Mouse (Mus musculus): Measurements from ENCODE around the gene Anapc15.

Anapc15 gene

GRCm38 (mm10) chr7:101863415-101863814, at the start of gene Anapc15:
TSS of gene Anapc15 (plus strand) at chr7:101863715.
- DNase-seq (ENCODE audit: low spot score) = no peak

GRCm38 (mm10) chr7:101817861-101818401, 45.6 kb upstream of the Anapc15 start, which contains the start of gene Phox2a:
TSS of gene Phox2a (plus strand) at chr7:101818313.
- peak; percentile 93 for DNase-seq (ENCODE audit: low spot score)

DNA sequence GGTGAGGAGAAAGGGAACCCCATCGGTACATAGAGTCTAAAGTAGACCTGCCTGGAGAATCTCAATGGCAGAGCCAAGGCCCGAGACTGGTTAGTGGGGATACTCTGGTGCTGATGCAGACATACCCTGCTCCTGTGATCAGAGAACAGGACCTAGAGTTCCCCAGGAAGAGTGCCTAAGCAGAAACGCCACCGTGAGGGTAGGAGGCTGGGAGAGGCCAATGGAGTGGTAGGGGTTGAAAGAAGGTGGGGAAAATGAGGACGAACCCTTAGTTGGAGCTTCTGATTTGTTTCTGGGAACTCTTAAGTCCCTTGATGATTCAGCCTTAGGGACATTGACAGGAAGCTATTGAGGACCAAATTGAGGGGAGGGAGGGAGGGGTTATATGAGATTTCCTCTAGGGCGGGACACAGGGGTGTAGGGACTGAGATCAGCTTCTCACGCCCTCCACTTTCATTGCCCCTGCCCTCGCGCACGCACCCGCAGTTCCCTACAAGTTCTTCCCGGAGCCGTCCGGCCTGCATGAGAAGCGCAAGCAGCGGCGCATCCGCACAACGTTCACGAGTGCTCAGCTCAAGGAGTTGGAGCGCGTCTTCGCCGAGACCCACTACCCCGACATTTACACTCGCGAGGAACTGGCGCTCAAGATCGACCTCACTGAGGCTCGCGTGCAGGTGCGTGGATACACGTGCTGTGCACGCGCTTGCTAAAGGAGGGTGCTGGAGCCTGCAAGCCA, 43.1 kb upstream of the Anapc15 start:
- DNase-seq (ENCODE audit: low spot score) = peak; percentile 62

GRCm38 (mm10) chr7:101821571-101822501, 41.7 kb upstream of the Anapc15 start:
- DNase-seq (ENCODE audit: low spot score) = peak; percentile 87

DNA sequence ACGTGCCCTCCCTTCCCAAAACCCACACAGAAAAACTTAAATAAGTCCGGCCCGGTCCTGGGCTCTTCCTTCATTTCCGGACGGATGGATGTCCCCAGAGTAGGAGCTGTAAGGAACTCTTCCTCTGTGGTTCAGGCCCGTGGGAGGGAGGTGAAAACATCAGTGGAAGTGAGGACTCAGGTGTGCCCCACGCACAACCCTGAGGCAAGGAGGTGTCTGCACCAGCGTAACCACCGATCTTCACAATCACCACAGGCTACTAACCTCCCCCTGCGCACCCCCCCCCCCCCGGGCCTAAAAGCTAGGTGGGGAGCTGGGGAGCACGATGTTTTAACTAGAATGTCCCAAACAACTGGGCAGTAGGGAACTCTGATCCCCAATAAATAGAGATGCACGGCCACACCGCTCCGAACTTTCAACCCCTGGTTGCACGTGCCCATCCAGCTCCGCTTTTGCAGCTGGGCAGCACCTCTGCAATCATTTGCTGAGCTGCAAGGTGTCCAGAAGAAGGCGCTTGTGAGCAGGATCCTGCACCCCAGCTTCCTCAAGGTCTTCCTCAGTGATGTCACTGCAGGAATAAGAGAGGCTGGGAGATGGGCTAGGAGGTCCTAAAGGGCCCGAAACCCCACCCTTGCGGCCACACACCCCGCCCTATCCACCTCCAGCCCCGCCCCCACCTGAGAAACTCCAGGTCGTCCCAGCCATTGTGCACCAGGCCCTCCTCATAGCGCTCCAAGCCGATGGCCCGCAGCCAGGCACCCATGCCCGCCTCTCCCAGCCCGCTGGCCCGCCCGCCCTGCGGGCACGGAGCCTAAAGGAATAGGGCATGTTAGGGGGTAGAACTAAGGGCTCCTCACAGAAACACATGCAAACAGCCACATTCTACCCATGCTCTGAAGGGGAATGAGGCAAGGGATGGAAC, 40.4 kb upstream of the Anapc15 start:
- DNase-seq (ENCODE audit: low spot score) = peak; percentile 88

DNA sequence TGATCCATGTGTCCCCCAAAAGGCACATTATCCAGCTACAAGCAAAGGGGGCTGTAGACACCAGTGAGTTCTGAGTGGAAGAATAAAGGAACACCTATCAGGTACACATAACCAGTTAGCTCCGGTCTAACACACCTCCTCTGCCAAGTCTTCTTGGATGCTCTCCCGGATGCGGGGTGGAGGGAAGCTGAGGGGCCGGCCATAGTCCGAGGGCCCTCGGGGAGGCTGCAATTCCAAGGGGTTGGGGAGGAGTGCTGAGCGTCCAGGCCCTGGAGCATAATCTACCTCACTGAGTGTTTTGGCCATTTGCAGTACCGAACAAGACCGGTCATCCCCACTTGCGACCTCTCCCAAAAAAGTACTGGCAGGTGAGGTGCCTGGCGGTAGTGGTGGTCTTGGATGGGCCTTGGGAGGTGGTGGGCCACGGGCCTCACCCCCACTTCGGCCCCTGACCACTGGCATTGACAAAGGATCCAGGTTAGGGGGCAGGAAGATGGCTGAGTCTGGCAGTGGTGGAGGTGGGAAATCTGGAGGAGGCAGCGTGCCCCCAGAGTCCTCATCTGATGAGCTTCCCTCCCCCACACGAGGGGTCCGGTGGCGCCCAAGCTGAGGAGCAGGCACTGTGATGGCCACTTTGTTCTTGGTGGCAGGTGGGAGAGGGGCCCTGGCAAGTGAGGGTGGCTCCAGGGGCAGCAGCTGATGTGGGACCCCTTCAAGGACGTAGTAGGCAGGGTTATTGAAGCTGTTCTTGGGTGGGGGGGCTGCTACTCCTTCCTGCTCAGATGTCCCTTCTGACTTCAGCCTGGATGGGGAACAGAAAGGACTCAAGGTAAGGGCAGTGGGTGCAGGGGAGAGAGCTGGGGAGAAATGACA, 39.5 kb upstream of the Anapc15 start:
- DNase-seq (ENCODE audit: low spot score) = peak; percentile 67

DNA sequence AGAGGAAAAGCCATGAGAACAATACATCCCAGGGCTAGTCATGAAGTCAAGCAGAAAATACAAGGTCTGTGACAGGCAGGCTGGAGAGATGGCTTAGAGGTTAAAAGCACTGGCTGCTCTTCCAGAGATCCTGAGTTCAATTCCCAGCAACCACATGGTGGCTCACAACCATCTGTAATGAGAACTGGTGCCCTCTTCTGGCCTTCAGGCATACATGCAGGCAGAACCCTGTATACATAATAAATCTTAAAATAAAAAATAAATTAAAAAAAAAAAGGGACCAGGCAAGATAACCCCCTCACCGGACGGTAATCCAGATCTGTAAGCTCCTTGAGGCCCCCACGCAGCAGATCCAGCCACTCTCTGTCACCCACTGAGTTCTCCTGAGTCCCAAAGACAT, 33.1 kb upstream of the Anapc15 start:
- no peak for DNase-seq (ENCODE audit: low spot score)

- DNase-seq (ENCODE audit: low spot score) = no peak
Measured at GRCm38 (mm10) chr7:101831437-101831836, 32.1 kb upstream of the Anapc15 start.

- DNase-seq (ENCODE audit: low spot score) = no peak
Measured at GRCm38 (mm10) chr7:101832372-101832771, 31.1 kb upstream of the Anapc15 start.

DNA sequence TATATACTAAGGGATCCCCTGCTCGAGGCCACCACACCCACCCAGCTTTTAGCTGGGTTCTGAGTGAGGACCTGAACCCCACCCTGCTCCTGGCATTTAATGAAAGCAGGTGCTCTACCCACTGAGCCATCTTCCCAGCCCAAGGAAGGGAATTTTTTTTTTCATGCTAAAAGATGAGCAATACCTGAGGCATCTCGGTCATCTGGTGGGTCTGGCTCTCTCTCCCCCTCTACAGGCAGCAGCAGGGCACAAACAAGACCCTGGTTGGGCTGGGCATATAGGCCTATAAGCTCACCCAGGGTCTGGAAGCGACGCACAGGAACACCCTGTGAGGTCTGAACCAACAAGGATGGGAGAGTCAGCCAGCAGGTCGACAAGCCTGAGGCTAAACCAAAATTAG, 30.2 kb upstream of the Anapc15 start:
- no peak for DNase-seq (ENCODE audit: low spot score)

DNA sequence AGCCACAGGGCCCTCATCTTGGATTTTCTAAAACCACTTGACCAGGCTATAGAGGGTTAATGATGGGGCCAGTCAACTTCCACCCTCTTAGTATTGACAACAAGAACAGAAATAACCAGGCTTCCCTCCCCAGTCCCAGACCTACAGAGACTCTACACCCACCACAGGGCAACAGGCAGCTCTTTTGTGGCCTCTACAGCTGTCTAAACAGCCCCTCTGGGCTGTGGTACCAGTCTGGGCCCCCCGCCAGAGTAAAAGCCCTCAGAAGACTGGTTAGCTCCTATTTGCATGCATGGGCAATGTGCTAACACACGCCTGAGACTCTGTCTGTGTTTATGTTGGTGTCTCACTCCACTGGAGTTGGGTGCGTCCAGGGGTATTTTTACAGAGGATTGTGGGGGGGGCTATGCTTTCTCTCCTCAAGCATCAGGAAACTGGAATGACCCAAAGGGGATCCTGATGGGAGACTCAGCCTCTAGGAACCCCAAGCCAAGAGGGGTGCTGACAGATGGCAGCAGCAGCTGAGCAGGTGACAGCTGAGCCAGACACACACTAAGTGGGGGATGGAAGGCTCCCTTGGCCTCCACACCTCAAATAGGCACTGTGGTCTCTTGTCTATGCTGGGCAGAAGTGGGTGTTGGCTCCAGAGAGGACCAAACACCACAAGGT, 29.5 kb upstream of the Anapc15 start:
- DNase-seq (ENCODE audit: low spot score) = no peak

DNA sequence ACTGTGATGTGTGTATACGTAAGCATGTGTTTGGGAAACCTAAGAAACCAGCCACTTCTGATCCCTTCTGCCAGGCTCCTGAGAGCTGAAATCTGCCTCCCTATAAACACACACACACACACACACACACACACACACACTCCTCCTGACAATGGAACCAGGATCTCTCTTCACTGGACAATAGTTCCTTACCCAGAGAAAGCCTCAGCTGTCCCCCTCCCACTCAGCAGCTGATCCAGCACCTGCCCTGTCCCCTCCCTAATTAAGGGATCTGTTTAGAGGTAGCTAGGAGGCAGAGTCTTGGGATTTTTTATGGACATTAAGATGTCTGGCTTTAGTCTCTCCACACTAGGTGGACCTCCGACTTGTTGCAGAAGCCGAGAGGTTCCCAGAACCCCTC, 28.6 kb upstream of the Anapc15 start:
- no peak for DNase-seq (ENCODE audit: low spot score)

GRCm38 (mm10) chr7:101835457-101836109, 27.9 kb upstream of the Anapc15 start:
- DNase-seq (ENCODE audit: low spot score) = peak; percentile 33

GRCm38 (mm10) chr7:101836271-101837153, 27.0 kb upstream of the Anapc15 start:
- DNase-seq (ENCODE audit: low spot score) = peak; percentile 39

GRCm38 (mm10) chr7:101837154-101837605, 26.3 kb upstream of the Anapc15 start:
- DNase-seq (ENCODE audit: low spot score) = peak; percentile 43

- DNase-seq (ENCODE audit: low spot score) = peak; percentile 83
Measured at GRCm38 (mm10) chr7:101837606-101838471, 25.7 kb upstream of the Anapc15 start, which contains the start of gene Inppl1. TSS of gene Inppl1 (minus strand) at chr7:101838229.

DNA sequence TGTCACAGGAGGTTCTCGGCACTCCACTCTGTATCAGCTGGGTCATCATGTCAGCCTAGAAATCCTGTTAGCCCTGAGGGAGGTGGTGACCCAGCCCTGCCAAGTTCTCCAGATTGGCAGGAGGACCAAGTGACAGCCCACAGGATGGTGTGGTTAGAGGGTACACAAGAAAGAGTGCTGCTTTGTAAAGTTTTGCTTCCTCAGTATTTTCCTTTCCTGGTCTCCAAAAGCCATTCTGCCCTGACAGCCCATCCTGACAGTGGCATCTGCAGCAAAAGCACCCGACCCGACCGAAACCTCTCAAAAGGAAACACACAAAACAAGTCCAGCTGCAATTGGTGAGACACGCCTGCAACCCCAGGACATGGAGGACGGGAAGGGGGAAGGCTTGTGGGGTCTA, 19.3 kb upstream of the Anapc15 start:
- no peak for DNase-seq (ENCODE audit: low spot score)
